Mouse (Mus musculus): ENCODE data around the gene Rps17.

Rps17 gene

GRCm38 (mm10) chr7:81344544-81345446, at the start of gene Rps17:
Gene Rps17 (minus strand): TSS chr7:81345254.
- peak; percentile 99 for DNase-seq

DNA sequence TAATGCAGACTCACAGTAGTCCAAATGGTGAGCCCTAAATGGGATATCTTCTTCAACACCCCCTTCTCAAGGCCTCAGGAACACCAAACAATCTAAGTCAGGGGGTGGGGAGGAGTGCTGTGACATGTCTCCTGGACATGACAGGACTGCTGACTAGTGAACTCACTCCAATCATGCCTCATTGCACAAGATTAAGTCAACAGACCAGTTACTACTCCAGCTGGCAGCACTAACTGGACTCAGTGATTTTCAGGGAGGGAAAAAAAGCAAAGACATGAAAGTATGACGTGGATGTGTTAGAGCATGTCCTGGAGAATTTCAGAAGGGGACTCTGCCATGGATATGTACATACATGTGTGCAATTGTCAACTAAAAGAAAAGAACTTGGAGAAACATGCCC, 34.3 kb upstream of the Rps17 start:
- peak; percentile 79 for DNase-seq

GRCm38 (mm10) chr7:81372337-81372920, 27.4 kb upstream of the Rps17 start:
- peak; percentile 95 for DNase-seq

GRCm38 (mm10) chr7:81371811-81372210, 26.8 kb upstream of the Rps17 start:
- DNase-seq, result peak; percentile 87

GRCm38 (mm10) chr7:81369724-81370123, 24.7 kb upstream of the Rps17 start:
- DNase-seq, result peak; percentile 80

- DNase-seq, result peak; percentile 90
These were observed 22.9 kb upstream of the Rps17 start for GRCm38 (mm10) chr7:81367946-81368345.

DNA sequence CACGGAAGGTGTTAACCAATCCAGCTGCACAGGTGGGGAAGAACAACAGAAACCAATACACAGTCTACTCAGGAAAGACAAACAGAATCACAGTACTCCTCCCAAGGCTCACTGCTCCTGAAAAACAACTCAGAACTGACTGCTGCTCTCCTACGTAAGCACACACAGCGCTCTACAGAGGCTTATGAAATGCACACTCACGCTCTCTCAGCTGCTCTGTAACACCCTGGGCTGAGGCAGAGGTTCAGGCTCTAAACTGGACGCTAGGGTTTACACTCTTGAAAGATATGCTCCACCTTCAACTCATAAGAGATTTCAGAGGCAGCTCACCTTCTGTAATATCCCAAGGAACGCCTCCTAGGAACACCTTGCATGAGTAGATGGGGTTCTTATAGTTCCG, 11.9 kb upstream of the Rps17 start:
- no peak for DNase-seq

DNA sequence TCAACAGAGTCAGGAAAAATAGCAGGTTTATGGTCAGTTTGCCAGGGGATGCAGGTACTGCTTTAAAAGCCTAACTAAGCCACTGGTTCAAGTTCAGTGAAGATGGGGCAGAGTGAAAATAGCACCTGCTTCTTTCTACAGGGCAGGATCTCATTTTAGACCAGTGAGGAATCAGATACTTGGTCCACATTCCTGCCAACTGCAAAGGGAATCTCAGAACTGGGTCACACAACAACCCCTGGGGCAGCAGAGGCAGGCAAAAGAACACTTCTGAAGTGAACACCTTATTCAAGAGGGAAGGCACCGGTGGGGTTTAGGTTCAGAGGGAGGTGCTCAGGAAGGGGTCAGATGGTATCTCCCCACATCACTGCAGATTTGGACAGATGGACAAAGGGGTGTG, 11.3 kb upstream of the Rps17 start:
- DNase-seq, result peak; percentile 78

DNA sequence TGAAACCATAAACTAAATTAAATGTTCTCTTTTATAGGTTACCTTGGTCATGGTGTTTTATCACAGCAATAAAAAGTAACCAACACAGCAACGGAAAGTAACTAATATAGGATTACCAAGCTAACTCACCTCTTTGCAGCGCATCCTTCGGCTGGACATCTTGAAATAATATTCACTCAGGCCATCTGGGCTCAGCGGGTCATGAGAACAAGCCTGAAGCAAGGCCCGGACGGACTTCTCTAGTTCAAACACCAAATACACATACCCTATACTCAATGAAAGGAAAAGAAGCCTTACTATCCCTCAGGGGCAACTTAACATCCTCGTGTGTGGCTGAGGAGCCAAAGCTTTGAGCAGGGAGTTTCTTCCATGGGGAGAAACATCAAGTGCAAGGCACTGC, 10.7 kb upstream of the Rps17 start:
- DNase-seq, result peak; percentile 82

DNA sequence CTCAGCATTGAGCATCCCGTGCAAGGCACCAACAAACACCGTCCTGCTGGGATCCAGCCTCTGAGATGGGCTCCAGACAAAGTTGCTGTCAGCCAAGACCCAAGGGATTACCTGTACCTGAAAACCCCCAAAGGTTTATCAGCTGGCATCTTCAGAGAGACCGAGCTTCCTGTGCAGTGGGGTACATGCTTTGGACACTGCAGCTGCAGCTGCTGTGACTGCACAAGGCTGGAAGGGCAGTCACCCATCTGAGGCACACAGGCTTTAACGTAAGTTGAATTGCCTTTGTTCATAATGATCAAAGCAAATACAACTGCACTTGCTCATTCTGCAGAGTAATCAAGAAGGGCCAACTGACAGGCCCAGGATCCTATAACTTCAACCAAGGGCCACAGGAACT, 6.8 kb upstream of the Rps17 start:
- no peak for DNase-seq

DNA sequence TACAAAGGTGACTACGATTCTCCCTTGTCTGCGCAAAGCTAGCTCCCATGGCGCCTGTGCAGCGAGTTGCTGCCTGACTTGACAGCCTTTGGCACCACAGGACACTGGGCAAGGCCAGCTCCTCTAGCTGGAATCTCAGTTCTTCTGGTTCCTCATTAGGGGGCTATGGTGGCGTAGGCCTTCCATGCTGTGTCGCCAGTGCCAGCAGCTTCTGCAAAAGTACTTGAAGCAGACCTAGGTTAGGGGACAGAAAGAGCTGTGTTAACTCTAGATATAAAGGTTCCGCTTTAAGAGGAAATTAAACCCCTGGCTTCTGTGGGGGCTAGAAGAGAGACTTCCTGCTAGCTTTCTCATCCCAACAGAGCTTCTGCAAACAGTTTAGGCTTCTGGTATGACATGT, 3.2 kb upstream of the Rps17 start:
- peak; percentile 93 for DNase-seq

- peak; percentile 89 for DNase-seq
These were observed 555 bp upstream of the Rps17 start for GRCm38 (mm10) chr7:81345447-81346170.

GRCm38 (mm10) chr7:81343831-81344230, 1.2 kb downstream of the Rps17 start:
- DNase-seq, result peak; percentile 91

DNA sequence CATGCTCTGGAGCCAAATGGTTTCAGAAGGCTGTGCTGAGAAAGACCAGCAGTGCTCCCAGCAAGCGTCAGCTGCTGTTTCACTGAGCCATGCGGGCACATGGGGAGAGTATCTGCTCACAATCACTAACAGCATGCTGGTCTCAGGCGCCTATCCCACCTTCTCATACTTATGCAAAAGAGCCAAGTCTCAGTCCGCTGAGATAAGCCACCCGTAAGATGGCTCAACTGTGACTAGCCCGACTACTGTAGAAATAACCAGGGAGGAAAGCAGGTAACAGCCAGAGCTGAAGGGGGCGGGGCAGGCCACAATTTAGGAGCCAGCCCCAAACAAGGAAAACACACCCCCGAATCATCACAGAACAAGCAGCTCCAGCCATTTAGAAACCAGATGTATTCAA, 1.7 kb downstream of the Rps17 start:
- no peak for DNase-seq

GRCm38 (mm10) chr7:81342356-81343094, 2.5 kb downstream of the Rps17 start:
- DNase-seq, result peak; percentile 91

DNA sequence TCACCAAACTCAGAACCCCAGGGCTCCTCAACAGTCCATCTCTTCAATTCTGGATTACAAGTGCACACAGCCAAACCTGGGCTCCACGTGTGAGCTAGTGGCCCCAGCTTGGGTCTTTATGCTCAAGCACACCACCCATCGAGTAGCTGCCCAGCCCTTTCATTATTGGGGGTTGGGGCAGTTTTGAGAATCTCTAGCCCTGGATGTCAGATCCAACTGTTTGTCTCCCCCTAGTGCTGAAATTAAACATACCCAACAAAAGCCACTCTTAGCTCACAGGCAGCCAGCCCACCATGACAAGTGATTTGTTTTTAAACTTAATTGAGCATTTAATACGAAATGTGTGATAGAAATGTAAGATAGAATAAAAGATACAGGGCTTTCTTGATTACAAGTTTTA, 3.5 kb downstream of the Rps17 start:
- no peak for DNase-seq

DNA sequence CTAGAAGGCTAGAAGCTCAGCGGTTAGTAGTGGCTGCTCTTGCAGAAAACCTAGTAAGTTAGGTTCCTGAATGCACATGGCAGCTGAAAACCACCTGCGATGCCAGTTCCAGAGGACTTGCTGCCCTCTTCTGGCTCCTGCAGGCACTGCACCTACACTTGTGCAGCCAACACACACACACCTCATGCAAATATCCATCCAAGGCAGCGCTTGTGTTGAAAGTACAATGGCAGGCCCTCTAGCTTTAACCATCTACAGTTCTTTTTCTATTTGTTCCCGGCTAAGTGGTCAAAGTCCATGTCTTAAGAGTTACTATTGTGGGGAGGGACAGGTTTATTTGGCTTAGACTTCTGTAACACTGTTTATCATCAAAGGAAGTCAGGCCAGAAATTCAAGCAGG, 5.3 kb downstream of the Rps17 start:
- DNase-seq, result no peak

DNA sequence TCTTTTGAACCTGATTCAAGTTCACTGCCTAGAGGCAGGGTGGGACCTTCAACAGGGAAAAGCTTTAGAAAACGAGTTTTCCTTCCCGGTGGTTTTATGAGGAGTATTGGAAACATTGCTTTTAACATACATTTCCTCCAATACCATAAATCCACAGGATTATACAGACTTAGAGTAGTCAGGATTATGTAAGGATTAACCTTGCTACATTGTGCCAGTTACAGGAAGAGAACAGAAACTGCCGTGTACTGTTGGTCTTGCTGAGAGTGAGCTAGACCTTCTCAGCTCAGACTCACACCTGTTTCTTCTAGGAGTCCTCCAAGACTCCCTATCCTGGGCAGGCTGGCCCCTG, 6.6 kb downstream of the Rps17 start:
- DNase-seq, result no peak

- no peak for DNase-seq
These were observed 7.1 kb downstream of the Rps17 start for GRCm38 (mm10) chr7:81337785-81338521.

DNA sequence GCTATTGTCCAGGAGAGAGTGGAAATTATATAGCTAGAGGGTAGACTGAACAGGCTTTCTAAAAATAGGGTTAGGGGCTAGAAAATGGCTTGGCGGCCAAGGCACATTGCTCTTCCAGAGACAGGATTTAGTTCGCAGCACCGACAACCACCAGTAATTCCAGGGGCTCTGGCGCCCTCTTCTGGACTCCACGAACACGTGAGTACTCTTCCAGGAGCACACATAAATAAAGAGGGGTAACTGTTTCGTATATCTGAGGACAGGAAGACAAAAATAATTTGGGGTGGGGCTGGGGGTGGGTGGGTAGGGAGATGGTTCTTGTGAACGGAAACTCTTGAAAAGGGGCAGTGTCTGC, 8.6 kb downstream of the Rps17 start:
- peak; percentile 88 for DNase-seq

- DNase-seq, result peak; percentile 94
These were observed 9.2 kb downstream of the Rps17 start for GRCm38 (mm10) chr7:81335705-81336431.

DNA sequence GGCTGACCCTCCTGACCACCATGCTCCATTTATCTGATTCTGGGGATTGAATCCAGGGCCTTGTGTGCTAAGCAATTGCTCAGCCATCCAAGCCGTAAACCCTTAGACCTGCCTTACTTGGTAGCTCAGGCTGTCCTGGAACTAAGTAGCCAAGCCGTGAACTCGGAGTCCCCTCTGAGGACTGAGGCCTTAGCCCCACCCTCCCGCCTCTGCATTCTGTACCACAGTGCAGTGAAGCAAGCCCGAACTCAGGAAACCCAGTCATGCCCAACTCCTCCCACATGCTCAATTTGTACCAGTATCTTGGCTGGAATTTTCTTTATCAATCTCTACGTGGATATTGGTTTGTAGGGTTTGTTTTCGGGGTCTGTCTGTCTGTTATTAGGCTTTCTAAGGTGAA, 13.2 kb downstream of the Rps17 start:
- no peak for DNase-seq
